Mouse (Mus musculus) thymus, adult 2 months (tissue): ENCODE data around the gene Kalrn.

Source experiments
- CTCF ChIP-seq: fragments of 200-500 bp; IDR thresholded peaks from 2 replicates; pipeline ENCODE4 v1.5.1; 2012; ENCODE audit warnings: mild to moderate bottlenecking, control low read depth, low read length, moderate library complexity, borderline replicate concordance; ENCODE audit not compliant: control insufficient read depth, poor library complexity, insufficient read depth; ENCODE audit errors: extremely low read depth
- POLR2A ChIP-seq: fragments of 200-500 bp; IDR thresholded peaks from 2 replicates; pipeline ENCODE4 v1.6.1; 2012; ENCODE audit warnings: mild to moderate bottlenecking, low read length, control low read depth, moderate library complexity; ENCODE audit not compliant: control insufficient read depth, poor library complexity, insufficient read depth; ENCODE audit errors: extremely low read depth

DNA sequence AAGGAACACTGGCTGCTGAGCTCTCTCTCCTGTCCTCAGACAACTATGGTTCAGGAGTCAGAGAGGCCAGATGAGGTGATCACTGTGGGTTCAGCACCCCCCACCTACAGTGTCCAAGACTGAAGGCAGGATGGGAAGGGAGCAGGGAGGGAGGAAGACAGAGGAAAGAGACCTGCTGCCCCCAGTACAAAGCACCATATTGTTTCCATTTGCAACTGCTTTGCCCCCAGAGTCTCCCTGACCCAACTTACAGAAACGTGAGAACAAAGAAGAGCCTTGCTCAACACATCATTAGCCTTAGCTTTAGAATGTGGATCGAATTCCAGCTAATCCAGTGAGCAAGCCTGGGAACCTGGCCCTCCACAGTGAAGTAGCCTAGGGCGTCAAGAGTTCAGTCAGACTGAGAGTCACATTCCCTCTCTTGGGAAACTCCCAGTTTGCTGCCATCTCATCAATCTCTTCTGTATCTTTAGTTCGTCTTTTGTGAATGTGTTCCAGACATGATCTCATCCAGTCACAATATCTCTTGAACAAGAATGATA is 295.0 kb downstream of the Kalrn start:
- no peak for TF ChIP-seq POLR2A
- no peak for TF ChIP-seq CTCF
